Mouse (Mus musculus) lung, embryonic 16.5 days (tissue): ENCODE results near the gene Gdpd1. TPM values are rescaled to one million over a fixed set of nuclear protein-coding genes. Genes with fewer than 3 reads are reported as not detected.

Experiments used
- microRNA counts: library from miRNA; unstranded; fragments of <30 nt; microRNA quantifications from one replicate; lab custom pipeline; 2016
- microRNA-seq: library from miRNA; unstranded; fragments of <30 nt; microRNA quantifications from one replicate; pipeline ENCODE4, GENCODE M21; 2016
- polyA plus RNA-seq: library from polyadenylated mRNA; unstranded; fragments of >200 nt; fragmentation: Nextera tagmentation; extraction: Ambion mirVana; gene quantifications from 2 replicates; pipeline ENCODE4 v1.2.1, GENCODE M21; 2015

Gene Gdpd1
- polyA plus RNA-seq, 1 experiment from 2014 or later = 25.1 TPM

MicroRNAs within 50 kb of the gene (microRNA counts, 519-probe panel; counts per million panel counts)
- 4,389 counts per million, percentile 89 among the panel's probes with 10 or more counts for microRNA mmu-miR-301a (lab: Ali Mortazavi, UCI)

Small RNAs within 50 kb of the gene (microRNA-seq; reads per million reads assigned to microRNA genes)
- gene Mir301 = 1,275 reads per million, percentile 77 among the genes with 10 or more reads in this experiment

Other genes starting within 250 kb of the Gdpd1 start
- 11.4 and 11.8 TPM in 2 replicates for gene Ypel2, start 80.4 kb downstream of the Gdpd1 start, polyA plus RNA-seq
- 17.3 and 19.6 TPM in 2 replicates for gene Smg8, start 12.7 kb upstream of the Gdpd1 start, polyA plus RNA-seq
- 12.5 and 13.9 TPM in 2 replicates for gene Prr11, start 34.6 kb upstream of the Gdpd1 start, polyA plus RNA-seq
- gene Ska2, start 35.2 kb upstream of the Gdpd1 start, polyA plus RNA-seq = 61.7 and 64.4 TPM in 2 replicates
- 26.8 and 28.3 TPM in 2 replicates for gene Trim37, start 53.0 kb upstream of the Gdpd1 start, polyA plus RNA-seq